Mouse (Mus musculus) lung, adult 2 months (tissue): ENCODE data around the gene Ptpdc1.

Experiments used
- CTCF ChIP-seq: fragments of 200-500 bp; IDR thresholded peaks from 2 replicates; pipeline ENCODE4 v1.5.1; 2011; ENCODE audit warnings: mild to moderate bottlenecking, low read length, control low read depth; ENCODE audit not compliant: insufficient read depth
- POLR2A ChIP-seq: fragments of 200-500 bp; IDR thresholded peaks from 2 replicates; pipeline ENCODE4 v1.6.1; 2011; ENCODE audit warnings: low read depth, mild to moderate bottlenecking, control low read depth, low read length, borderline replicate concordance; ENCODE audit errors: extremely low read depth

GRCm38 (mm10) chr13:48662431-48663143, 37.1 kb upstream of the Ptpdc1 start, which contains the start of gene Barx1:
- no peak for TF ChIP-seq CTCF
- no peak for TF ChIP-seq POLR2A
